ENCODE assay signal across 24 mouse cellular contexts in genomic region chr12:40978719-40979500, GRCm38 (mm10).
"Had no signal": no experiment of that assay in that cellular context is flagged by ENCODE, and none has a peak within 500 bp of the region (broad histone marks: within the 10 kb centered on the region; RNA-seq: fewer than 3 reads in every experiment).

No protein-coding gene starts in this region.

- H3K9ac ChIP-seq: limb, embryonic 12.5 days; limb, embryonic 15.5 days; liver, embryonic 14.5 days; liver, postnatal 0 days; lung, embryonic 14.5 days; midbrain, embryonic 15.5 days; neural tube, embryonic 12.5 days; neural tube, embryonic 15.5 days had no signal

- H3K27ac ChIP-seq: kidney, postnatal 0 days; limb, embryonic 12.5 days; limb, embryonic 15.5 days; liver, embryonic 14.5 days; midbrain, embryonic 10.5 days; midbrain, embryonic 15.5 days; neural tube, embryonic 12.5 days; neural tube, embryonic 15.5 days; stomach, postnatal 0 days had no signal

- H3K36me3 ChIP-seq: limb, embryonic 12.5 days; limb, embryonic 15.5 days; midbrain, embryonic 10.5 days; midbrain, embryonic 15.5 days; neural tube, embryonic 12.5 days; neural tube, embryonic 15.5 days had no signal

- DNase-seq: kidney, adult 2 months; kidney, postnatal 25 days; liver, postnatal 0 days; lung, embryonic 14.5 days; lung, postnatal 10 days; lung, postnatal 36 days; right cerebral cortex, adult 18-20 months; right cerebral cortex, postnatal 14 days; right cerebral cortex, postnatal 4 days; thymus, adult 2 months; thymus, postnatal 14 days; thymus, postnatal 4 days had no signal

- H3K4me3 ChIP-seq: limb, embryonic 12.5 days; limb, embryonic 15.5 days; megakaryocyte, embryonic 14.5 days; midbrain, embryonic 10.5 days; midbrain, embryonic 15.5 days; neural tube, embryonic 12.5 days; neural tube, embryonic 15.5 days had no signal

- H3K4me2 ChIP-seq: limb, embryonic 12.5 days; limb, embryonic 15.5 days; liver, embryonic 11.5 days; lung, embryonic 14.5 days; midbrain, embryonic 15.5 days; neural tube, embryonic 12.5 days; neural tube, embryonic 15.5 days had no signal

- H3K27me3 ChIP-seq: limb, embryonic 12.5 days; limb, embryonic 15.5 days; megakaryocyte, embryonic 14.5 days; midbrain, embryonic 15.5 days; neural tube, embryonic 12.5 days; neural tube, embryonic 15.5 days had no signal

- H3K4me1 ChIP-seq: limb, embryonic 12.5 days; limb, embryonic 15.5 days; megakaryocyte, embryonic 14.5 days; midbrain, embryonic 10.5 days; midbrain, embryonic 15.5 days; neural tube, embryonic 12.5 days; neural tube, embryonic 15.5 days had no signal

- H3K9me3 ChIP-seq: limb, embryonic 12.5 days; limb, embryonic 15.5 days; megakaryocyte, embryonic 14.5 days; midbrain, embryonic 10.5 days; midbrain, embryonic 15.5 days; neural tube, embryonic 12.5 days; neural tube, embryonic 15.5 days had no signal

- ATAC-seq: inflammation-experienced regulatory T-cells, adult 6 months; liver, postnatal 0 days; midbrain, embryonic 15.5 days had no signal
